Mouse (Mus musculus): ENCODE results near the gene Prm1.

DNA sequence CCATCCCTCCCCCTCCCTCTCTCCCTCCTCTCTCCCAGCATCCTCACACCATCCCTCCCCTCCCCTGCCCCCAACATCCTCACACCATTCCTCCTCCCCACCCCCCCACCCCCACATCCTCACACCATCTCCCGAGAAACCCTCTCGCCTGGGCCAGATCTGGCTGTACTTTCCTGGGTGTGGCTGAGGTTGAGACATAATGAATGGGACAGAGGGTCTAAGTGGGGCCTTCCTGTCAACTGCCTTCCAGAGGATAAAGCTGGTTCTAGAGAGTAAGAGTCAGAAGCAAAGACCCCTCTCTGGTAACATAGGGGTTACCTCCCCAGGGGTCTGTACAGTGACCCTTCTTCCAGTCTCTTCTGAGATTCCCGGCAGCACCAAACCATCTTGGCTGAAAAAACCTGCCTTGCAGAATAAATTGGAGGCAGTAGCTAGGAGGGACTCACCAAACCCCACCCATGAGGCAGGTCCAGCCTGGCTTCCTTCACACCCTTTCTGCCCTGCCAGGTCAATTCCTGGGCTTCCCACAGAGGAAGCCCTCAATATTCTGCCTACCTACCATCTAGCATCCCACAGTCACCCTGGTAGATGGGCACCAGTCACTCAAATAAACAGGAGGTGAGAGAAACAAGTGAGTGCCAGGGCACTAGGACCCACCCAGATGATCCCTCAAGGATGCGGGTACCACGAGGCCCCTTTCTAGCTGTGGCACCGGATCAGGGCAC is 41.9 kb downstream of the Prm1 start:
- TF ChIP-seq CTCF (IDR thresholded peaks at IDR 0.05; ENCODE audit: borderline replicate concordance, insufficient read depth, low read length), result no peak
- TF ChIP-seq POLR2A (IDR thresholded peaks at IDR 0.05; ENCODE audit: low read depth, low read length), result no peak
